Mouse (Mus musculus): Measurements from ENCODE around the gene Cdk2ap2. TPM values are rescaled to one million over a fixed set of nuclear protein-coding genes. Genes with fewer than 3 reads are reported as not detected.

The Cdk2ap2 gene
- total RNA-seq, 1 experiment: 39.6 TPM

- no peak for TF ChIP-seq HCFC1 (IDR thresholded peaks at IDR 0.05; ENCODE audit: borderline replicate concordance, insufficient read depth, low read length)
- TF ChIP-seq CHD2 (IDR thresholded peaks at IDR 0.05; ENCODE audit: low read depth, low read length): no peak
- no peak for TF ChIP-seq MAFK (IDR thresholded peaks at IDR 0.05; ENCODE audit: insufficient read depth, low read depth, low read length)
- in situ Hi-C loops (cut with MboI; ENCODE audit: low sequenced_read_pairs in 2 of 2, unreplicated experiment in 2 of 2): no loop called here
- no peak overlapping the region for H3K9ac ChIP-seq (ENCODE audit: insufficient read depth, low read depth, low read length, poor library complexity, severe bottlenecking)
- peak; percentile 64 for DNase-seq (ENCODE audit: low read depth, low spot score)
- H3K4me3 ChIP-seq (ENCODE audit: insufficient read depth in 1 of 2, low read depth in 1 of 2, low read length in 2 of 2, poor library complexity in 1 of 2, severe bottlenecking in 1 of 2): no peak overlapping the region
- H3K27ac ChIP-seq (ENCODE audit: insufficient read depth, low read depth, low read length, poor library complexity, severe bottlenecking): no peak overlapping the region
- H3K9me3 ChIP-seq (ENCODE audit: control insufficient read depth, insufficient read depth, low read depth, low read length): no peaks in the 10 kb centered on the region
- peaks cover 10 to 13% of the 10 kb centered on the region in 2 experiments for H3K4me1 ChIP-seq (ENCODE audit: control insufficient read depth in 2 of 2, insufficient read depth in 2 of 2, low read length in 2 of 2, poor library complexity in 1 of 2)
- no peaks in the 10 kb centered on the region for H3K36me3 ChIP-seq (ENCODE audit: control insufficient read depth, insufficient read depth, low read length, poor library complexity, severe bottlenecking)
These were observed 45.1 kb upstream of the Cdk2ap2 start for GRCm38 (mm10) chr19:4051741-4052515.

- Histone ChIP-seq H3K27ac (ENCODE audit: insufficient read depth, low read depth, low read length, poor library complexity, severe bottlenecking) (no peak overlapping the region), H3K9ac (ENCODE audit: insufficient read depth, low read depth, low read length, poor library complexity, severe bottlenecking) (no peak overlapping the region), H3K4me3 (ENCODE audit: insufficient read depth in 1 of 2, low read depth in 1 of 2, low read length in 2 of 2, poor library complexity in 1 of 2, severe bottlenecking in 1 of 2) (no peak overlapping the region), H3K9me3 (ENCODE audit: control insufficient read depth, insufficient read depth, low read depth, low read length) (no peaks in the 10 kb centered on the region), H3K4me1 (ENCODE audit: control insufficient read depth in 2 of 2, insufficient read depth in 2 of 2, low read length in 2 of 2, poor library complexity in 1 of 2) (peaks cover 6 to 17% of the 10 kb centered on the region in 2 experiments; a peak in 3 of 4 replicates), H3K36me3 (ENCODE audit: control insufficient read depth, insufficient read depth, low read length, poor library complexity, severe bottlenecking) (no peaks in the 10 kb centered on the region)
- no peak for TF ChIP-seq CHD2 (IDR thresholded peaks at IDR 0.05; ENCODE audit: low read depth, low read length)
- no peak for TF ChIP-seq ZNF384 (IDR thresholded peaks at IDR 0.05; ENCODE audit: low read depth, low read length)
- no peak for TF ChIP-seq MAFK (IDR thresholded peaks at IDR 0.05; ENCODE audit: insufficient read depth, low read depth, low read length)
- no peak for TF ChIP-seq ZC3H11A (IDR thresholded peaks at IDR 0.05; ENCODE audit: borderline replicate concordance, low read depth, low read length)
- TF ChIP-seq HCFC1 (IDR thresholded peaks at IDR 0.05; ENCODE audit: borderline replicate concordance, insufficient read depth, low read length): no peak
- in situ Hi-C loops (cut with MboI; ENCODE audit: low sequenced_read_pairs in 2 of 2, unreplicated experiment in 2 of 2): no loop called here
- DNase-seq (ENCODE audit: low read depth, low spot score): no peak
These were observed 44.4 kb upstream of the Cdk2ap2 start for GRCm38 (mm10) chr19:4052516-4053030.

- TF ChIP-seq ZC3H11A (IDR thresholded peaks at IDR 0.05; ENCODE audit: borderline replicate concordance, low read depth, low read length) (no peak), CHD2 (IDR thresholded peaks at IDR 0.05; ENCODE audit: low read depth, low read length) (no peak), HCFC1 (IDR thresholded peaks at IDR 0.05; ENCODE audit: borderline replicate concordance, insufficient read depth, low read length) (no peak), MAFK (IDR thresholded peaks at IDR 0.05; ENCODE audit: insufficient read depth, low read depth, low read length) (no peak), ZNF384 (IDR thresholded peaks at IDR 0.05; ENCODE audit: low read depth, low read length) (no peak)
These were observed 42.4 kb upstream of the Cdk2ap2 start for GRCm38 (mm10) chr19:4054613-4055012.

GRCm38 (mm10) chr19:4055216-4055946, 41.6 kb upstream of the Cdk2ap2 start:
- DNase-seq (ENCODE audit: low read depth, low spot score): no peak
- H3K4me1 ChIP-seq (ENCODE audit: control insufficient read depth in 2 of 2, insufficient read depth in 2 of 2, low read length in 2 of 2, poor library complexity in 1 of 2): peaks cover 16 to 36% of the 10 kb centered on the region in 2 experiments; a peak in 3 of 4 replicates
- no peaks in the 10 kb centered on the region for H3K36me3 ChIP-seq (ENCODE audit: control insufficient read depth, insufficient read depth, low read length, poor library complexity, severe bottlenecking)
- no peak overlapping the region; the same call in 1 of the 2 replicates for H3K9ac ChIP-seq (ENCODE audit: insufficient read depth, low read depth, low read length, poor library complexity, severe bottlenecking)
- in situ Hi-C loops (cut with MboI; ENCODE audit: low sequenced_read_pairs in 2 of 2, unreplicated experiment in 2 of 2): no loop called here
- no peak overlapping the region for H3K27ac ChIP-seq (ENCODE audit: insufficient read depth, low read depth, low read length, poor library complexity, severe bottlenecking)
- TF ChIP-seq MAFK (IDR thresholded peaks at IDR 0.05; ENCODE audit: insufficient read depth, low read depth, low read length) (no peak), HCFC1 (IDR thresholded peaks at IDR 0.05; ENCODE audit: borderline replicate concordance, insufficient read depth, low read length) (no peak), ZC3H11A (IDR thresholded peaks at IDR 0.05; ENCODE audit: borderline replicate concordance, low read depth, low read length) (no peak), ZNF384 (IDR thresholded peaks at IDR 0.05; ENCODE audit: low read depth, low read length) (no peak), CHD2 (IDR thresholded peaks at IDR 0.05; ENCODE audit: low read depth, low read length) (no peak)
- H3K4me3 ChIP-seq (ENCODE audit: insufficient read depth in 1 of 2, low read depth in 1 of 2, low read length in 2 of 2, poor library complexity in 1 of 2, severe bottlenecking in 1 of 2): no peak overlapping the region
- H3K9me3 ChIP-seq (ENCODE audit: control insufficient read depth, insufficient read depth, low read depth, low read length): no peaks in the 10 kb centered on the region

More at GRCm38 (mm10) chr19:4054613-4055012, 42.4 kb upstream of the Cdk2ap2 start:
- in situ Hi-C loops (cut with MboI; ENCODE audit: low sequenced_read_pairs in 2 of 2, unreplicated experiment in 2 of 2): no loop called here
- H3K9ac ChIP-seq (ENCODE audit: insufficient read depth, low read depth, low read length, poor library complexity, severe bottlenecking): no peak overlapping the region
- DNase-seq (ENCODE audit: low read depth, low spot score): no peak
- no peaks in the 10 kb centered on the region for H3K9me3 ChIP-seq (ENCODE audit: control insufficient read depth, insufficient read depth, low read depth, low read length)
- no peaks in the 10 kb centered on the region for H3K36me3 ChIP-seq (ENCODE audit: control insufficient read depth, insufficient read depth, low read length, poor library complexity, severe bottlenecking)
- no peak overlapping the region for H3K4me3 ChIP-seq (ENCODE audit: insufficient read depth in 1 of 2, low read depth in 1 of 2, low read length in 2 of 2, poor library complexity in 1 of 2, severe bottlenecking in 1 of 2)
- H3K27ac ChIP-seq (ENCODE audit: insufficient read depth, low read depth, low read length, poor library complexity, severe bottlenecking): no peak overlapping the region
- peaks cover 15 to 36% of the 10 kb centered on the region in 2 experiments; a peak in 3 of 4 replicates for H3K4me1 ChIP-seq (ENCODE audit: control insufficient read depth in 2 of 2, insufficient read depth in 2 of 2, low read length in 2 of 2, poor library complexity in 1 of 2)

Data from ES-E14 (cell line).